Mouse (Mus musculus) G1E (cell line): ENCODE measurements around the gene Fndc3b.

Source experiments
- CTCF ChIP-seq: IDR thresholded peaks from 2 replicates; pipeline ENCODE4 v1.5.1; 2012; ENCODE audit warnings: low read depth, low read length, inconsistent platforms, mixed read lengths
- GATA1 ChIP-seq: IDR thresholded peaks from 2 replicates; pipeline ENCODE4 v1.6.1; 2012; ENCODE audit warnings: borderline replicate concordance, low read length, inconsistent platforms, mixed read lengths
- GATA2 ChIP-seq: IDR thresholded peaks from 2 replicates; pipeline ENCODE4 v1.6.1; 2012; ENCODE audit warnings: low read depth, low read length, inconsistent platforms, borderline replicate concordance
- TAL1 ChIP-seq: conservative IDR thresholded peaks from 2 replicates; pipeline ENCODE4 v1.6.1; 2012; ENCODE audit warnings: low read depth, low read length, inconsistent platforms, mixed read lengths

DNA sequence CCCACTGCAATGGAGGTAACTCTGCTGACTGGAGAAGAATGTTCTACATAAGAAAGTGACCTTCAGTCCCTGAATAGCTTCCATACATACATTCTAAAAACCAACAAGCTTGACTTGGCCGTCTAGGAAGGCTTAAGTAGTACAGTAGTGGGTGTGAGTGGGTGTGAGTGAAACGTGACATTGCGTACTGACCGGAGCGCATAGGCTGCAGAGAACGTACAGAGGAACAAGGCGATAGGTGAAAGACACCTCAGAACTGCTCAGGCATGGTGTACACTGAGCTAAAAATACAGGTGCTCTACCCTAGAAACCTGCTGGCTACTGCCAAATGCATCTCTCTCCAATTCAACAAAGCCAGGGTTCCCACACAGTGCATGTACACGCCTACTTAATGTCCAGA, 219.7 kb downstream of the Fndc3b start:
- TF ChIP-seq CTCF (no peak), GATA1 (no peak), GATA2 (no peak), TAL1 (no peak)
